Mouse (Mus musculus) heart, embryonic 15.5 days (tissue): ENCODE measurements around the gene Rad54l2. TPM values are rescaled to one million over a fixed set of nuclear protein-coding genes. Genes with fewer than 3 reads are reported as not detected.

Experiments used
- ATAC-seq: fragments of 200-750 bp; cut with Nextera tagmentation; replicated peaks from 2 replicates; pipeline ENCODE4 v1.8.0; 2017; ENCODE audit warnings: low read depth, moderate TSS enrichment; ENCODE audit not compliant: insufficient number of reproducible peaks, insufficient read depth, low FRiP score
- H3K27ac ChIP-seq: fragments of 300-500 bp; sonication (generic); 2 replicates; pipeline ENCODE4 v1.5.1; 2015; ENCODE audit warnings: mild to moderate bottlenecking, inconsistent platforms
- H3K27me3 ChIP-seq: fragments of 300-500 bp; sonication (generic); 2 replicates; pipeline ENCODE4 v1.6.1; 2015; ENCODE audit warnings: inconsistent platforms
- H3K36me3 ChIP-seq: fragments of 300-500 bp; sonication (generic); 2 replicates; pipeline ENCODE4 v1.6.1; 2015; ENCODE audit warnings: mild to moderate bottlenecking, inconsistent platforms
- H3K4me1 ChIP-seq: fragments of 300-500 bp; sonication (generic); replicated peaks from 2 replicates; pipeline ENCODE4 v1.6.1; 2015; ENCODE audit warnings: inconsistent platforms
- H3K4me2 ChIP-seq: fragments of 300-500 bp; sonication (generic); 2 replicates; pipeline ENCODE4 v1.6.1; 2015; ENCODE audit warnings: inconsistent platforms, mild to moderate bottlenecking, moderate library complexity
- H3K4me3 ChIP-seq: fragments of 300-500 bp; sonication (generic); 2 replicates; pipeline ENCODE4 v1.5.1; 2015; ENCODE audit warnings: mild to moderate bottlenecking, inconsistent platforms
- H3K9ac ChIP-seq: fragments of 300-500 bp; sonication (generic); 2 replicates; pipeline ENCODE4 v1.6.1; 2015; ENCODE audit warnings: mild to moderate bottlenecking, inconsistent platforms
- H3K9me3 ChIP-seq: fragments of 300-500 bp; sonication (generic); replicated peaks from 2 replicates; pipeline ENCODE4 v1.6.1; 2016; ENCODE audit warnings: inconsistent platforms
- WGBS: fragments of 180-500 bp; shearing (Covaris S2); methylation state at CpG from one replicate; pipeline ENCODE4 v1.1.7; 2015; ENCODE audit warnings: mixed read lengths; 5-methylcytosine and 5-hydroxymethylcytosine counted together
- polyA plus RNA-seq: library from polyadenylated mRNA; unstranded; fragments of >200 nt; fragmentation: Nextera tagmentation; extraction: Ambion mirVana; gene quantifications from 2 replicates; pipeline ENCODE4 v1.2.1, GENCODE M21; 2015

Gene Rad54l2
- polyA plus RNA-seq, 1 experiment from 2014 or later = 3.4 TPM

GRCm38 (mm10) chr9:106675965-106676364, 113.0 kb downstream of the Rad54l2 start:
- H3K36me3 ChIP-seq = peaks cover 34% of the 10 kb centered on the region
- H3K9me3 ChIP-seq = no peaks in the 10 kb centered on the region
- H3K4me3 ChIP-seq = no peak overlapping the region
- no peak overlapping the region for H3K27ac ChIP-seq
- no peaks in the 10 kb centered on the region for H3K27me3 ChIP-seq
- ATAC-seq = no peak
- 75% methylated on average over 9 of the region's 9 CpGs for WGBS
- no peak overlapping the region for H3K4me2 ChIP-seq
- H3K4me1 ChIP-seq = 0 out of 2 replicates have a peak, but pooled peaks cover 6% of the 10 kb centered on the region
- H3K9ac ChIP-seq = no peak overlapping the region

GRCm38 (mm10) chr9:106675480-106675879, 113.5 kb downstream of the Rad54l2 start:
- no peaks in the 10 kb centered on the region for H3K27me3 ChIP-seq
- no peak overlapping the region for H3K4me3 ChIP-seq
- no peak overlapping the region for H3K4me2 ChIP-seq
- H3K36me3 ChIP-seq = peaks cover 34% of the 10 kb centered on the region
- no peak overlapping the region for H3K9ac ChIP-seq
- H3K4me1 ChIP-seq = 0 out of 2 replicates have a peak, but pooled peaks cover 6% of the 10 kb centered on the region
- H3K9me3 ChIP-seq = no peaks in the 10 kb centered on the region
- no peak; the same call in 1 of the 2 replicates for ATAC-seq
- no peak overlapping the region for H3K27ac ChIP-seq
- 0% methylated on average over 1 of the region's 1 CpGs for WGBS

DNA sequence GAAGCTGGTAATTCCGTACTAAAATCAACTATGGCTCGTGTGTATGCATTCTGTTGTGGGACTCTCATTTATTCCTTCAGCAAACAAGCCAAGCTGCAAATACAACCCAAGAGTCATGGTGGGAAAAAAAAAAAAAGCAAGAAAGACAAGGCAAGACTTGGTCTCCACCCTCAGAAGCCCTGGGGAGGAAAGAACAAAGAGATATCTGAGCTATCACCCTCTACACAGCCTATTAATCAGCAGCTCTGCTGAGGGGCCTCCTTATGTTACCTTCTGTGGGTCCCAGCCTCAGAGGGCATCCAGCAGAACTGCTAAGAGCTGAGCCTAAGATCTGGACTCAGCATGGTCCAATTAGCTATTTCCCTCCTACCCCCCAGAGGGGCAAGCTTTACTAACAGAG, 115.1 kb downstream of the Rad54l2 start:
- peaks cover 39% of the 10 kb centered on the region for H3K36me3 ChIP-seq
- no peak for ATAC-seq

GRCm38 (mm10) chr9:106664856-106665255, 124.1 kb downstream of the Rad54l2 start:
- WGBS = 87% methylated on average over 6 of the region's 6 CpGs
- H3K27me3 ChIP-seq = no peaks in the 10 kb centered on the region
- H3K36me3 ChIP-seq = peaks cover 27% of the 10 kb centered on the region

More for the DNA sequence above, 115.1 kb downstream of the Rad54l2 start:
- Histone ChIP-seq H3K9me3 (no peaks in the 10 kb centered on the region), H3K4me3 (no peak overlapping the region), H3K4me2 (no peak overlapping the region), H3K27ac (no peak overlapping the region), H3K27me3 (no peaks in the 10 kb centered on the region), H3K4me1 (0 out of 2 replicates have a peak, but pooled peaks cover 6% of the 10 kb centered on the region), H3K9ac (no peak overlapping the region)
- 75% methylated on average over 2 of the region's 2 CpGs for WGBS

DNA sequence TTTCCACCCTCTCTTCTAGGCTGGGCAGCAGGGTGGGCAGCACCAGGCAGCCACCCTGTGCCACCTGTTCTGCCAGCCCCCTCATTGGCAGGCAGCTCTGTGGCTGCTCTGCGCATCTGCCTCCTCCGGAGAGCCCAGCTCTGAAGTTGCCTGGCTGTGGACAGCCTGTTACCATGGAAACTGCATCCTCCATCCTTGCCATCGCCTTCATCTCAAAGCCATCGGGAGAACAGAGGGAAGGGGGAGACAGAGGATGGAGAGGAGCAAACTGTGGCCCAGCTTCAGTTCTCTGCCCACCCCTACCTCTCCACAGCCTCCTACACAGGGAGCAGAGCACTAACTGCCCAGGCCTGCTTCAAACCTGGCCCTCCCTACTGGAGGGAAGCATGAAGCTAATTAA, 124.6 kb downstream of the Rad54l2 start:
- Histone ChIP-seq H3K4me2 (no peak overlapping the region), H3K36me3 (peaks cover 29% of the 10 kb centered on the region), H3K4me3 (no peak overlapping the region), H3K9me3 (no peaks in the 10 kb centered on the region), H3K9ac (no peak overlapping the region), H3K4me1 (peaks cover 23% of the 10 kb centered on the region), H3K27me3 (no peaks in the 10 kb centered on the region), H3K27ac (no peak overlapping the region)
- WGBS = 86% methylated on average over 4 of the region's 4 CpGs
- no peak for ATAC-seq

More at GRCm38 (mm10) chr9:106664856-106665255, 124.1 kb downstream of the Rad54l2 start:
- peaks cover 23% of the 10 kb centered on the region for H3K4me1 ChIP-seq
- no peak overlapping the region for H3K27ac ChIP-seq
- ATAC-seq = no peak
- no peak overlapping the region for H3K9ac ChIP-seq
- H3K4me3 ChIP-seq = no peak overlapping the region
- no peak overlapping the region for H3K4me2 ChIP-seq
- H3K9me3 ChIP-seq = no peaks in the 10 kb centered on the region

- no peak overlapping the region for H3K9ac ChIP-seq
- H3K9me3 ChIP-seq = no peaks in the 10 kb centered on the region
- no peaks in the 10 kb centered on the region for H3K27me3 ChIP-seq
- no peak overlapping the region for H3K4me3 ChIP-seq
- peaks cover 35% of the 10 kb centered on the region for H3K36me3 ChIP-seq
- H3K27ac ChIP-seq = 0 out of 2 replicates have a peak overlapping the region, but pooled peaks have one; percentile 16
- peak; percentile 45; the same call in 1 of the 2 replicates for ATAC-seq
- peaks cover 23% of the 10 kb centered on the region for H3K4me1 ChIP-seq
- 47% methylated on average over 6 of the region's 6 CpGs for WGBS
- no peak overlapping the region for H3K4me2 ChIP-seq
These were observed 125.8 kb downstream of the Rad54l2 start for GRCm38 (mm10) chr9:106663200-106663599.

- Histone ChIP-seq H3K9ac (no peak overlapping the region), H3K4me1 (peaks cover 31% of the 10 kb centered on the region), H3K4me3 (no peak overlapping the region), H3K27ac (no peak overlapping the region), H3K36me3 (peaks cover 33% of the 10 kb centered on the region), H3K4me2 (no peak overlapping the region), H3K9me3 (no peaks in the 10 kb centered on the region), H3K27me3 (peaks cover 21% of the 10 kb centered on the region)
- ATAC-seq = no peak
- 90% methylated on average over 1 of the region's 1 CpGs for WGBS
These were observed 129.1 kb downstream of the Rad54l2 start for GRCm38 (mm10) chr9:106659935-106660334.

- Histone ChIP-seq H3K27me3 (peaks cover 26% of the 10 kb centered on the region), H3K4me1 (peaks cover 31% of the 10 kb centered on the region), H3K4me2 (no peak overlapping the region), H3K9me3 (no peaks in the 10 kb centered on the region), H3K27ac (no peak overlapping the region), H3K9ac (no peak overlapping the region), H3K4me3 (no peak overlapping the region), H3K36me3 (peaks cover 31% of the 10 kb centered on the region)
- 82% methylated on average over 7 of the region's 7 CpGs for WGBS
- ATAC-seq = no peak
These were observed 129.6 kb downstream of the Rad54l2 start for GRCm38 (mm10) chr9:106659441-106659840.

GRCm38 (mm10) chr9:106657592-106657991, 131.4 kb downstream of the Rad54l2 start:
- no peak overlapping the region for H3K4me3 ChIP-seq
- no peaks in the 10 kb centered on the region for H3K9me3 ChIP-seq
- H3K27me3 ChIP-seq = peaks cover 40% of the 10 kb centered on the region
- H3K36me3 ChIP-seq = peaks cover 30% of the 10 kb centered on the region
- H3K9ac ChIP-seq = no peak overlapping the region
- no peak for ATAC-seq
- no peak overlapping the region for H3K27ac ChIP-seq
- H3K4me2 ChIP-seq = no peak overlapping the region
- WGBS = 27% methylated on average over 5 of the region's 5 CpGs
- H3K4me1 ChIP-seq = peaks cover 18% of the 10 kb centered on the region

DNA sequence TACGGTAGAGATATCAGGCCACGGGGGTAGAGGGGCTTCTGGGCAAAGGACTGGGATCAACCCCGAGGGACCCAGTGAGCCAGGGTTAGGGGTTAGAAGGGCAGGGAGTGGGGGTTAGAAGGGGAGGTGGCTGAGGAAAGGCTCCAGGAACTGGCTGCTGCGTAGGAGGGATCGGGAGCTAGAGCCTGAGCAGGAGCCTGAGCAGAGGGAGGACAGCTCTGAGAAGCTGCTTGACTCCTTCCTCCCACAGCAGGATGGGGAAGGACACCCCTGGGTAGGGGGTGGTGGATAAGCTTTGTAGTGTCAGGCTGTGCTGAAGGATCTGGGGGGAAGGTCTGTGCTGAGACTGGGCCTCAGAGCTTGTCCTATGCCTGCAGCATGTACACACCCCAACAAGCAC, 132.2 kb downstream of the Rad54l2 start:
- peaks cover 41% of the 10 kb centered on the region for H3K27me3 ChIP-seq

GRCm38 (mm10) chr9:106655884-106656720, 132.9 kb downstream of the Rad54l2 start, which contains the start of gene Grm2:
TSS of gene Grm2 (minus strand) at chr9:106656082.
- ATAC-seq = peak; percentile 61
- Histone ChIP-seq H3K9ac (no peak within 1 kb of the TSS), H3K4me1 (peaks cover 8% of the 10 kb centered on the region), H3K4me2 (peak within 1 kb of the TSS; percentile 59), H3K36me3 (peaks cover 17% of the 10 kb centered on the region; the same call in 1 of the 2 replicates), H3K27ac (no peak within 1 kb of the TSS), H3K4me3 (peak within 1 kb of the TSS; percentile 30), H3K27me3 (peaks cover 44% of the 10 kb centered on the region), H3K9me3 (no peaks in the 10 kb centered on the region)
- WGBS = 1% methylated on average over 33 of the region's 44 CpGs

More for the DNA sequence above, 132.2 kb downstream of the Rad54l2 start:
- Histone ChIP-seq H3K27ac (no peak overlapping the region), H3K36me3 (peaks cover 23% of the 10 kb centered on the region), H3K4me1 (peaks cover 14% of the 10 kb centered on the region), H3K9ac (no peak overlapping the region), H3K4me2 (no peak overlapping the region), H3K9me3 (no peaks in the 10 kb centered on the region), H3K4me3 (no peak overlapping the region)
- no peak for ATAC-seq
- 32% methylated on average over 5 of the region's 5 CpGs for WGBS
